Mouse (Mus musculus): ENCODE results near the gene Apol7e. TPM values are rescaled to one million over a fixed set of nuclear protein-coding genes. Genes with fewer than 3 reads are reported as not detected.
A peak's percentile ranks its signal among the peaks of the same experiment; 100 is the strongest.

Apol7e gene
- polyA plus RNA-seq, 1 experiment from 2014 or later = not detected

DNA sequence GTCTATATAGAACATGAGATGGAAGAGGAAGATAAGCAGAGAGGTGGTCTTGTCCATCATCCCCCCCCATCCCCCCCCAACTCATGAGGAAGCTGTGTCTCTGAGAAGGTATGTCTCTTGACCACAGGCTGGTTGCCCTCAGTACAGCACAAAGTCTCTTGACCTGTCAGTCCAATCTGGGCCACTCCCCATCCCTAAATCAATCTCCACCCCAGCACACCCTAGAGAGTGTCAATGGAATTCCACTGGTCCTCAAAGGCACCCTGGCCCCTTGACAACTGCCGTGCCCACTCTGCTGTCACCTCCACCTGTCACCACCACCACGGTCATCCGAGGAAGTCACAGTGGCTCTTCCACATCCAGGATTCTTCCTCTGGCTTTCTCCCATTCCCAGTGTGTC is 49.8 kb downstream of the Apol7e start:
- no peaks in the 10 kb centered on the region for H3K9me3 ChIP-seq
- whole genome bisulfite sequencing = 92% methylated on average over 3 of the region's 3 CpGs
- H3K4me3 ChIP-seq = no peak overlapping the region
- H3K27ac ChIP-seq (replicated peaks) = no peak overlapping the region
- H3K36me3 ChIP-seq (replicated peaks) = no peaks in the 10 kb centered on the region
- no peaks in the 10 kb centered on the region for H3K27me3 ChIP-seq (replicated peaks; ENCODE audit: low read depth, poor library complexity, severe bottlenecking)
- DNase-seq (ENCODE audit: low spot score) = no peak
- no peaks in the 10 kb centered on the region for H3K4me1 ChIP-seq

GRCm38 (mm10) chr15:77749717-77750116 is 51.1 kb downstream of the Apol7e start:
- WGBS = 93% methylated on average over 10 of the region's 10 CpGs
- no peaks in the 10 kb centered on the region for H3K4me1 ChIP-seq
- H3K9me3 ChIP-seq = no peaks in the 10 kb centered on the region
- H3K36me3 ChIP-seq (replicated peaks) = no peaks in the 10 kb centered on the region
- no peak for DNase-seq (ENCODE audit: low spot score)
- H3K4me3 ChIP-seq = no peak overlapping the region
- H3K27me3 ChIP-seq (replicated peaks; ENCODE audit: low read depth, poor library complexity, severe bottlenecking) = no peaks in the 10 kb centered on the region
- H3K27ac ChIP-seq (replicated peaks) = no peak overlapping the region

- no peaks in the 10 kb centered on the region for H3K36me3 ChIP-seq (replicated peaks)
- no peak overlapping the region for H3K27ac ChIP-seq (replicated peaks)
- no peaks in the 10 kb centered on the region for H3K9me3 ChIP-seq
- 0 out of 2 replicates have a peak, but pooled peaks cover 4% of the 10 kb centered on the region for H3K4me1 ChIP-seq
- no peak for DNase-seq (ENCODE audit: low spot score)
- 38% methylated on average over 1 of the region's 1 CpGs for WGBS
- H3K4me3 ChIP-seq = no peak overlapping the region
- H3K27me3 ChIP-seq (replicated peaks; ENCODE audit: low read depth, poor library complexity, severe bottlenecking) = no peaks in the 10 kb centered on the region
Observed at GRCm38 (mm10) chr15:77750461-77750860, 51.8 kb downstream of the Apol7e start.

- no peak overlapping the region for H3K4me3 ChIP-seq
- no peak for DNase-seq (ENCODE audit: low spot score)
- no peaks in the 10 kb centered on the region for H3K9me3 ChIP-seq
- H3K27ac ChIP-seq (replicated peaks) = no peak overlapping the region
- H3K4me1 ChIP-seq = 0 out of 2 replicates have a peak, but pooled peaks cover 6% of the 10 kb centered on the region
- H3K36me3 ChIP-seq (replicated peaks) = no peaks in the 10 kb centered on the region
- WGBS = 69% methylated on average over 11 of the region's 11 CpGs
- no peaks in the 10 kb centered on the region for H3K27me3 ChIP-seq (replicated peaks; ENCODE audit: low read depth, poor library complexity, severe bottlenecking)
Observed at GRCm38 (mm10) chr15:77752443-77752842, 53.8 kb downstream of the Apol7e start.

- no peak for DNase-seq (ENCODE audit: low spot score)
- Histone ChIP-seq H3K36me3 (replicated peaks) (peaks cover 12% of the 10 kb centered on the region), H3K27me3 (replicated peaks; ENCODE audit: low read depth, poor library complexity, severe bottlenecking) (no peaks in the 10 kb centered on the region), H3K27ac (replicated peaks) (no peak overlapping the region), H3K9me3 (no peaks in the 10 kb centered on the region), H3K4me3 (no peak overlapping the region), H3K4me1 (0 out of 2 replicates have a peak, but pooled peaks cover 6% of the 10 kb centered on the region)
- WGBS = 56% methylated on average over 2 of the region's 2 CpGs
Observed at GRCm38 (mm10) chr15:77755132-77755531, 56.5 kb downstream of the Apol7e start.

- Histone ChIP-seq H3K27me3 (replicated peaks; ENCODE audit: low read depth, poor library complexity, severe bottlenecking) (no peaks in the 10 kb centered on the region), H3K4me1 (0 out of 2 replicates have a peak, but pooled peaks cover 6% of the 10 kb centered on the region), H3K27ac (replicated peaks) (no peak overlapping the region), H3K4me3 (no peak overlapping the region), H3K9me3 (no peaks in the 10 kb centered on the region), H3K36me3 (replicated peaks) (peaks cover 22% of the 10 kb centered on the region)
- 71% methylated on average over 2 of the region's 2 CpGs for WGBS
- no peak for DNase-seq (ENCODE audit: low spot score)
Observed at GRCm38 (mm10) chr15:77756081-77756480, 57.4 kb downstream of the Apol7e start.

DNA sequence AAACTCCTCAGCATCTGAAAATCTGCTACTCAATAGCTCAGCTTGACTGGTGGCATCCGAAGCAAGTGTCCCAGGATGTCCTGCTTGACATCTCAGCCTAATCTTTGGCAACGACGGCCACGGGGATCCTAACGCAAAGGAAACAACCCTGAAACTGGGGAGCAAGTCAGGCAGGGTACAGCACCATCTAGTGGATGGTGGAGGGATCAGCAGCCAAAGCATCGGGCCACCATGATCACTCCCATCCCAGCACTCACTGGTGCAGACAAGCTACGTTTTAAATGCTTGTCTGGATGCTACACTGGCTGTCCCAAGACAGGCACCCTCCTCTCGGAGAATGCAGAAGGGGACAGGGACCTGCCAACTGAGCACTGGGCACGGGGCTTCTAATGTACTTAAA is 58.2 kb downstream of the Apol7e start, which contains the start of gene Apol8:
Gene Apol8, minus strand, starts transcription at position 156 of the 400 bp plus-strand sequence.
- Histone ChIP-seq H3K4me3 (no peak within 1 kb of the TSS), H3K9me3 (no peaks in the 10 kb centered on the region), H3K4me1 (0 out of 2 replicates have a peak, but pooled peaks cover 6% of the 10 kb centered on the region), H3K36me3 (replicated peaks) (peaks cover 29% of the 10 kb centered on the region), H3K27ac (replicated peaks) (no peak within 1 kb of the TSS), H3K27me3 (replicated peaks; ENCODE audit: low read depth, poor library complexity, severe bottlenecking) (no peaks in the 10 kb centered on the region)
- WGBS = 7% methylated on average over 9 of the region's 9 CpGs
- peak; percentile 70 for DNase-seq (ENCODE audit: low spot score)

DNA sequence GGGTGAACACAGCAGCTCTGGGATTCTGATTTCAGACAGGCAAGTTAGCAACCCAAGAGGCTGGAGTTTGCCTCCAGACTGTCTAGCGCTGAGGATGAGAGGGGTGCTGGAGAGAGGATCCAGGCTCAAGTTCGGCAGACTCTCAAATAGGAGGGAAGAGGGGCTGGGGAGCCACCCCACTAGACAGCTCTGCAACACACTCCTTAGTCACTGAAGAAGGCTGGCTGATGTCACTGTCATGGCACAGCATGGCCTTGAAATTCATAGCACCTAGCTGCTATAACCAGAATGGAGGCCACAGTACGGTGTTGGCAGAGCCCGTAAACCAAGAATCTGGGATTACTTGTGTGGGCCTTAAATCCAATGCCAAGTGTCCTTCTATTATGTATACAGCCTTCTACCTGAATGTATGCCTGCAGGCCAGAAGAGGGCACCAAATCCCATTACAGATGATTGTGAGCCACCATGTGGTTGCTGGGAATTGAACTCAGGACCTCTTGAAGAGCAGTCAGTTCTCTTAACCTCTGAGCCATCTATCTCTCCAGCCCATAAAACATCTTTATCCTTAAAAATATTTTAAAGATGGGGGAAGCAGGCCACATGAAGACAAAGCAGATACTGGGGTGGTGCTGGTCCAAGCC is 59.0 kb downstream of the Apol7e start:
- Histone ChIP-seq H3K4me3 (no peak overlapping the region), H3K36me3 (replicated peaks) (peaks cover 38% of the 10 kb centered on the region), H3K4me1 (0 out of 2 replicates have a peak, but pooled peaks cover 6% of the 10 kb centered on the region), H3K9me3 (no peaks in the 10 kb centered on the region), H3K27me3 (replicated peaks; ENCODE audit: low read depth, poor library complexity, severe bottlenecking) (no peaks in the 10 kb centered on the region), H3K27ac (replicated peaks) (no peak overlapping the region)
- DNase-seq (ENCODE audit: low spot score) = no peak
- WGBS = 86% methylated on average over 4 of the region's 4 CpGs

GRCm38 (mm10) chr15:77760037-77760436 is 61.4 kb downstream of the Apol7e start:
- no peak for DNase-seq (ENCODE audit: low spot score)
- H3K4me3 ChIP-seq = no peak overlapping the region
- no peaks in the 10 kb centered on the region for H3K27me3 ChIP-seq (replicated peaks; ENCODE audit: low read depth, poor library complexity, severe bottlenecking)
- 93% methylated on average over 16 of the region's 16 CpGs for WGBS
- H3K9me3 ChIP-seq = no peaks in the 10 kb centered on the region
- peaks cover 61% of the 10 kb centered on the region for H3K36me3 ChIP-seq (replicated peaks)
- no peak overlapping the region for H3K27ac ChIP-seq (replicated peaks)
- 0 out of 2 replicates have a peak, but pooled peaks cover 5% of the 10 kb centered on the region for H3K4me1 ChIP-seq

DNA sequence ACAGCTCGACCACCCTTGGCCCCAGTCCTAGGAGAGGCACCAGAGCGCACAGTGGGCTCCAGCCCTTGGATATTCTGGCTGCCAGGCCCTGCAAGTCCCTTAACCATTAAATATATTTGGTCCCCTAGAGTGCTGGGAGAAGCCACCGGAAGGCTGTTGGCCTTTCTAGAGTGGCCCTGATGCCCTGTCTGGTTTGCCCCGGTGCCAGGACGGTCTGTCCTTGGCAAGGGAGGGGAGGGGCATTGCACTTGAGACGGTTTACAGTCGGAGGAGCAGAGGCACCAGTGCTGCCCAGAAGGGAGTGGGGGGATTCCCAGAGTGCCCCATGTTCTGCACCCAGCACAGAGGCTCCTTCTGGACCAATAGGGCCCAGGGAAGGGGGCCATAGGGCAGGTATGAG is 62.4 kb downstream of the Apol7e start:
- Histone ChIP-seq H3K27me3 (replicated peaks; ENCODE audit: low read depth, poor library complexity, severe bottlenecking) (no peaks in the 10 kb centered on the region), H3K4me3 (no peak overlapping the region)

DNA sequence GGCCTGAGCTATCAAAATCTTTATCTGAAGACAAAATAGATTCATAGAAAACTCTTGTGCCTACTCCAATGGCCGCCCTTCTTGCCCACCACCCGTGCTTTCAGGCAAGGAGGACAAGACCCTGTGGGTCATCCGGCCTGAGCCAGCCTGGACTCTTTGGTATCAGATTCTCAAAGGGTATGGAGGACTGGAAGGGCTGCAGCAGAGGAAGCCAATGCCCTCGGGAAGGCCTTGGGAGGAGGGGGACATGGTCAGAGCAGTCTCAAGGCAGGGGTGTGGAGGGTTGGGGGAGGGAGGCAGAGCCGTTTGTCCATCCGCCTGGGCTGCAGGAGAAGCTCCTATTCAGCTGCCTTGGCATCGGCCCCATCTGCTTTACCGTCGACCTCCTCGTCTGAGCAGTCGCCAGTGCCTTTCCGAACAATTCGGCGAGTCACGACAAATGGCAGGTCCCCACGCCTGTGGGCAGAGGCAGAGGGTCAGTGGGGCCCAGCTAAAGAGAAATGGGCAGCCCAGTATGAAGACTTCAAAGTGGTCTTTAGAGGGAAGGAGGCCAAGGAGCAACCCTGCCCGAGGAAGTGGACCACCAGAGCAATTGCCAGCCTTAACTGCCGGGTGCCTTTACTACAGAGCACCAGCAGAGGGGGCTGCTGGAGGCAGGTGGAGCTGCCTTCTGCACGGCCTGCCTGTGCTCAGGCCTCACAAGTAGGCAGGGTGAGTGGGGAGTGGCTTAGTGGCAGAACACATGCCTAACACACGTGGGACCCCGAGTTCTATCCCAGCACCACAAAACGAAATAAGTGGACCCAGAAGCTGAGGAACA is 63.1 kb downstream of the Apol7e start:
- no peak overlapping the region for H3K4me3 ChIP-seq
- H3K27ac ChIP-seq (replicated peaks) = no peak overlapping the region
- no peaks in the 10 kb centered on the region for H3K9me3 ChIP-seq
- peaks cover 78% of the 10 kb centered on the region for H3K36me3 ChIP-seq (replicated peaks)
- DNase-seq (ENCODE audit: low spot score) = peak; percentile 60
- 0 out of 2 replicates have a peak, but pooled peaks cover 2% of the 10 kb centered on the region for H3K4me1 ChIP-seq
- no peaks in the 10 kb centered on the region for H3K27me3 ChIP-seq (replicated peaks; ENCODE audit: low read depth, poor library complexity, severe bottlenecking)
- 79% methylated on average over 22 of the region's 22 CpGs for WGBS

More for the DNA sequence above, 62.4 kb downstream of the Apol7e start:
- Histone ChIP-seq H3K36me3 (replicated peaks) (peaks cover 72% of the 10 kb centered on the region), H3K4me1 (0 out of 2 replicates have a peak, but pooled peaks cover 2% of the 10 kb centered on the region), H3K27ac (replicated peaks) (no peak overlapping the region), H3K9me3 (no peaks in the 10 kb centered on the region)
- 94% methylated on average over 7 of the region's 7 CpGs for WGBS
- no peak for DNase-seq (ENCODE audit: low spot score)

GRCm38 (mm10) chr15:77763050-77763449 is 64.4 kb downstream of the Apol7e start:
- Histone ChIP-seq H3K4me1 (no peaks in the 10 kb centered on the region), H3K9me3 (no peaks in the 10 kb centered on the region), H3K36me3 (replicated peaks) (peaks cover 91% of the 10 kb centered on the region), H3K27me3 (replicated peaks; ENCODE audit: low read depth, poor library complexity, severe bottlenecking) (no peaks in the 10 kb centered on the region), H3K27ac (replicated peaks) (no peak overlapping the region), H3K4me3 (no peak overlapping the region)
- whole genome bisulfite sequencing = 92% methylated on average over 16 of the region's 16 CpGs
- DNase-seq (ENCODE audit: low spot score) = no peak
